Mouse (Mus musculus) brown adipose tissue, adult 24 weeks (tissue): Measurements from ENCODE around the gene Ccdc182. TPM values are rescaled to one million over a fixed set of nuclear protein-coding genes. Genes with fewer than 3 reads are reported as not detected.

Source experiments
- H3K27ac ChIP-seq: fragments of 200-500 bp; replicated peaks from 2 replicates; pipeline ENCODE4 v1.5.1; 2012; ENCODE audit warnings: low read depth, mild to moderate bottlenecking, low read length
- H3K4me1 ChIP-seq: fragments of 200-500 bp; 2 replicates; pipeline ENCODE4 v1.6.1; 2012; ENCODE audit warnings: low read length, mixed read lengths; ENCODE audit not compliant: control insufficient read depth, insufficient read depth, insufficient read length
- H3K4me3 ChIP-seq: fragments of 200-500 bp; 2 replicates; pipeline ENCODE4 v1.5.1; 2012; ENCODE audit warnings: low read depth, mild to moderate bottlenecking, low read length, moderate library complexity; ENCODE audit not compliant: insufficient read depth
- polyA plus RNA-seq: library from polyadenylated mRNA; stranded (reverse); fragments of >200 nt; gene quantifications from 2 replicates; pipeline ENCODE4 v1.2.4, GENCODE M21; 2012; ENCODE audit not compliant: missing spikeins, insufficient read depth, insufficient read length

The Ccdc182 gene
- polyA plus RNA-seq, 1 experiment, result not detected

- H3K4me3 ChIP-seq, result no peak overlapping the region
- H3K27ac ChIP-seq, result no peak overlapping the region
- H3K4me1 ChIP-seq, result no peaks in the 10 kb centered on the region
Observed at GRCm38 (mm10) chr11:88297526-88297925, 3.7 kb downstream of the Ccdc182 start.

GRCm38 (mm10) chr11:88299345-88299744 lies 5.5 kb downstream of the Ccdc182 start:
- Histone ChIP-seq H3K4me3 (no peak overlapping the region), H3K27ac (no peak overlapping the region), H3K4me1 (no peaks in the 10 kb centered on the region)

DNA sequence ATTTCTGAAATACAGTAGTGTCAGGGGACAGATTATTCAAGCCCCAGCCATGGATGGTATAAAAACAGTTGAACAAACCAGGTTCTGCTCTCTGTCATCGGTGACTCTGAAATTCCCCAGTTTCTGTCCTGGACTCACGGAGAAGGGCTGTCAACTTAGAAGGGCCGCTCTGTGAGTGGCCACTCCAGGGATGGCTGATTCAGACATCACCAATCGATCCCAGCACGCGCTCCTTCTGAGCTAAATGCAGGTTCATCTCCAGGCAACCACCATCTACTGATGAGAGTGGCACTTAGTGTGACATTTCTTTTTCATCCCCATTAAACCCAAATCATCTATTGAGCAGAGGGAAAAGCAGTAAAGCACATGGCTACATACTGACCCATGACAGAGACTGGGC lies 7.8 kb downstream of the Ccdc182 start:
- Histone ChIP-seq H3K4me1 (no peaks in the 10 kb centered on the region), H3K4me3 (no peak overlapping the region), H3K27ac (no peak overlapping the region)

DNA sequence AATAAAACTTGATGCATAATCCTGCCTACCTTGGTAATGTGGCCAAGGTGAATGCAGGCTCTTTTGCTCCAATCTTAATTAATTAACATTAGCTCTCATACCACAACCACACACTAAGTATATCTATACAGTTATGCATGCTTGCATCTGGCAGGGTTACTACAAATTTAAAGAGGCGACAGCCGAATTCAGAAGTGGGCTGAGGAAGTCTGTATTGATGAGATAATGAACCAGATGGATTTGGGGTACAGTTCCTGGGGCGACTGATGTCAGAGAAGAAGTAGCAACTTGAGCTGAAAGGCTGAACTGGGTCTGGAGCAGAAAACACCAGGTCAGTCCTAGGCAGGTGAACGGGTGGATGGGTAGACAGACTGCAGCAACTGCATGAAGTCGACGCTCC lies 11.9 kb downstream of the Ccdc182 start:
- no peaks in the 10 kb centered on the region for H3K4me1 ChIP-seq
- no peak overlapping the region for H3K4me3 ChIP-seq

GRCm38 (mm10) chr11:88307616-88308543 lies 14.0 kb downstream of the Ccdc182 start:
- H3K4me3 ChIP-seq, result no peak overlapping the region

More for the DNA sequence above, 11.9 kb downstream of the Ccdc182 start:
- no peak overlapping the region for H3K27ac ChIP-seq

GRCm38 (mm10) chr11:88309059-88309700 lies 15.3 kb downstream of the Ccdc182 start:
- Histone ChIP-seq H3K27ac (no peak overlapping the region), H3K4me1 (no peaks in the 10 kb centered on the region)

More at GRCm38 (mm10) chr11:88307616-88308543, 14.0 kb downstream of the Ccdc182 start:
- H3K4me1 ChIP-seq, result no peaks in the 10 kb centered on the region
- H3K27ac ChIP-seq, result no peak overlapping the region

GRCm38 (mm10) chr11:88310773-88311172 lies 16.9 kb downstream of the Ccdc182 start:
- H3K4me1 ChIP-seq, result no peaks in the 10 kb centered on the region
- no peak overlapping the region for H3K4me3 ChIP-seq
- H3K27ac ChIP-seq, result no peak overlapping the region

More at GRCm38 (mm10) chr11:88309059-88309700, 15.3 kb downstream of the Ccdc182 start:
- H3K4me3 ChIP-seq, result no peak overlapping the region

DNA sequence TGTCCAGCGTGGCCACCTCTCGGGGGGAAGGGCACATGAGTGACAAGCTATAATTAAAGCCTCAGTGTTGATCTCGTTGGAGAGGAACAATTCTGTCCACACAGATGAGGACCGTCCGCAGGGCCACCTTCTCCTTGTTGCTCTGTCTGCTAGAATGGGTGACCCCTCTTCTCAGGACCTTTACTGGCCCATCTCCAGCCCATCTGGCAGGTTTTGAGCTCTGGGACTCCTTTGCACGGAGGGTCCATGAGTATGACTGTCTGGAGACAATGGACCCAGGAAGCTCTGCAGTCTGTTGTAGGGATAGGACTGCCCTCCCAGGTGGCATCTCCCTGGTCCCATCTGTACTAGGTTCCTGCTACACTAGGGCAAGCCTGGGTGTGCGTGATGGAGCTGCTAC lies 17.7 kb downstream of the Ccdc182 start:
- H3K27ac ChIP-seq, result no peak overlapping the region
- H3K4me1 ChIP-seq, result no peaks in the 10 kb centered on the region
- H3K4me3 ChIP-seq, result no peak overlapping the region

DNA sequence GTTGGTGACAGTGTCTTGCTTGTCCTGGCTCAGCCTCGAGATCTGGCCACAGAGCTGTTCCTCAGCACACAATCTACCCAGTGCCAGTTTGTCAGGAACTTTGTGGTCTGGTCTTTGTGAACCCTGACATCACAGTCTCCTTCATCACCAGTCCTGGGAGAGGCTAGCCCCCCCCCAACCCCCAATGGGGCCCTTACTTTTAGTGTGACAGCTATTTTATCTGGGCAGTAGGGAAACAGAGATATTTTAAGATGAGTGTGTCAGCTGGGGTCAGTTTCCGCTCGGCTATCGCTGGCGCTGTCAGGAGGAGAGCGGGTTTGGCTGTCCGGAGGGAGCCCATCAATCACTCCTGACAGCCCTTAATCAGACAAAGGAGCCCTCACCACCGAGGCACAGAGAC lies 19.7 kb downstream of the Ccdc182 start:
- Histone ChIP-seq H3K4me3 (no peak overlapping the region), H3K4me1 (no peaks in the 10 kb centered on the region), H3K27ac (no peak overlapping the region)

DNA sequence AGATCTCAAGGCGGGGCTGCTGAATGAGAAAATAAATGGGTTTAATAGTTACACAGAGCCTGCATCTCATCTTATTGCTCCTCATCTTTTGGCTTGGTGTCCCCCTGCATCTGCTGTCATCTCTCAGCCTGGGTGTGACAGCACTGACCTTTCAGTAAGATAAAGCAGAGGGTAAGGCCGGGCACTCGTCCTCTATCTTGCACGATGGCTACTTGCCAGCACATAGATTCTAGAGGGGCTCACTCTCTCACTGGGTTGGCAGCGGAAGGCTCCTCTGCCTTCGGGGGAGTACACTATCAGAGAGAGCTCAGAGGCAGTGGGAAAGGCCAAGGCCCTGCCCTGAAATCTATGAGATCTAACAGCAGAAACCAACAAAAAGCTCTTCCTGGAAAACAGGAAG lies 20.6 kb downstream of the Ccdc182 start:
- Histone ChIP-seq H3K27ac (no peak overlapping the region), H3K4me1 (no peaks in the 10 kb centered on the region), H3K4me3 (no peak overlapping the region)

DNA sequence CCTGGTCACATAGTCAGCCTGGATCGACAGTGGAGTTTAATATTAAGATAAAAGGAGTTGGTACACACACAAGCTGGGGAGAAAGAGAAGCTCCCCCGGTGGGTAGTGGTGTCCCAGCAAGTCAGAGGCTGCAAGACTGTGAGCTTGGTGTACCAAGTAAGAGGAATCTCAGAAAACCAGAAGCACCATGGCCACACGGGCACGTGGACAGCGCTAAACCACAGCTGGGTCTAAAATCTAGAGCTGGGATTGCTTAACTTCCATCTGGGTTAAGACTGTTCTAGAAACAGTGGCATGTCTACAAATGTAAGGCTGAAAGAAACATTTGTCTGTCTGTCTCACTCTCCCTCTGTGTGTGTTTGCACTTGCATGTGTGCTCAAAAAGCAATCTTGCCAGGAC lies 21.5 kb downstream of the Ccdc182 start:
- Histone ChIP-seq H3K4me3 (no peak overlapping the region), H3K27ac (no peak overlapping the region), H3K4me1 (no peaks in the 10 kb centered on the region)

- Histone ChIP-seq H3K4me1 (no peaks in the 10 kb centered on the region), H3K4me3 (no peak overlapping the region), H3K27ac (no peak overlapping the region)
Observed at GRCm38 (mm10) chr11:88318850-88319249, 25.0 kb downstream of the Ccdc182 start.

DNA sequence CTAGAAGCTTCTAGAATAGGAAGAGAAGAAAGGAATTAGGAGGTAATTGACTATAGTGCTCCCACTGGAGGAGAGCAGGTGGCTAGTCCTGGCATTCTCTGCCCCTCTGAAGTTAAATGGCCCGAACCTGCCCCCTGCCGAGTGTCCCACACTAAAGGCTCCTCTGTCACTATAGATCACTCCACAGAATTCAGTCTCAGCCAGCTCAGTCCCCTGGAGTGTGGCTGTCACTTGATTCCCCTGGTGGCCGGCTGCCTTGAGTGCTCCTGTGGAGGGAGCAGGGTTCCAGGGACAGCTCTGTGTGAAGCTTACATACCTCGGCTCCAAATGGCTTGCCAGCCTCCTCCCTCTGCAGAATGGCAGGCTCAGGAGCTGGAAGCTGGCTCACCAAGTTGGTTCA lies 33.2 kb downstream of the Ccdc182 start:
- no peaks in the 10 kb centered on the region for H3K4me1 ChIP-seq
- H3K27ac ChIP-seq, result no peak overlapping the region
- no peak overlapping the region for H3K4me3 ChIP-seq

- Histone ChIP-seq H3K4me3 (no peak overlapping the region), H3K27ac (no peak overlapping the region), H3K4me1 (no peaks in the 10 kb centered on the region)
Observed at GRCm38 (mm10) chr11:88328813-88329595, 35.1 kb downstream of the Ccdc182 start.

GRCm38 (mm10) chr11:88330799-88331198 lies 36.9 kb downstream of the Ccdc182 start:
- Histone ChIP-seq H3K4me3 (no peak overlapping the region), H3K4me1 (no peaks in the 10 kb centered on the region), H3K27ac (no peak overlapping the region)
